Mouse (Mus musculus): Measurements from ENCODE around the gene Grtp1.
A peak's percentile ranks its signal among the peaks of the same experiment; 100 is the strongest.

Grtp1 gene

GRCm38 (mm10) chr8:13174305-13174704, 26.1 kb downstream of the Grtp1 start:
- no peak for DNase-seq (ENCODE audit: low spot score in 2 of 2)

- no peak for DNase-seq (ENCODE audit: low spot score in 2 of 2)
Observed at GRCm38 (mm10) chr8:13170510-13170909, 29.9 kb downstream of the Grtp1 start.

- no peak for DNase-seq (ENCODE audit: low spot score in 2 of 2)
Observed at GRCm38 (mm10) chr8:13164361-13164760, 36.1 kb downstream of the Grtp1 start.

- no peak for DNase-seq (ENCODE audit: low spot score in 2 of 2)
Observed at GRCm38 (mm10) chr8:13163563-13163962, 36.9 kb downstream of the Grtp1 start.

- no peak for DNase-seq (ENCODE audit: low spot score in 2 of 2)
Observed at GRCm38 (mm10) chr8:13162098-13162497, 38.3 kb downstream of the Grtp1 start.

- no peak for DNase-seq (ENCODE audit: low spot score in 2 of 2)
Observed at GRCm38 (mm10) chr8:13160691-13161090, 39.7 kb downstream of the Grtp1 start.

GRCm38 (mm10) chr8:13159377-13159881, 41.0 kb downstream of the Grtp1 start:
- peak in 1 of 2 experiments; percentile 19 for DNase-seq (ENCODE audit: low spot score in 2 of 2)

- DNase-seq (ENCODE audit: low spot score in 2 of 2), result peak; percentile 97 to 99
Observed at GRCm38 (mm10) chr8:13158718-13159376, 41.6 kb downstream of the Grtp1 start, which contains the start of gene Lamp1. Gene Lamp1, plus strand, starts transcription at chr8:13159161.

- DNase-seq (ENCODE audit: low spot score in 2 of 2), result peak; percentile 24 to 66
Observed at GRCm38 (mm10) chr8:13156327-13157097, 43.9 kb downstream of the Grtp1 start.

- DNase-seq (ENCODE audit: low spot score in 2 of 2), result no peak
Observed at GRCm38 (mm10) chr8:13155358-13155757, 45.1 kb downstream of the Grtp1 start.

- no peak for DNase-seq (ENCODE audit: low spot score in 2 of 2)
Observed at GRCm38 (mm10) chr8:13154099-13154498, 46.3 kb downstream of the Grtp1 start.

GRCm38 (mm10) chr8:13150929-13151328, 49.5 kb downstream of the Grtp1 start:
- no peak for DNase-seq (ENCODE audit: low spot score in 2 of 2)

GRCm38 (mm10) chr8:13149866-13150265, 50.6 kb downstream of the Grtp1 start:
- DNase-seq (ENCODE audit: low spot score in 2 of 2), result no peak

- DNase-seq (ENCODE audit: low spot score in 2 of 2), result no peak
Observed at GRCm38 (mm10) chr8:13149287-13149686, 51.1 kb downstream of the Grtp1 start.

- DNase-seq (ENCODE audit: low spot score in 2 of 2), result no peak
Observed at GRCm38 (mm10) chr8:13148476-13148875, 51.9 kb downstream of the Grtp1 start.

- no peak for DNase-seq (ENCODE audit: low spot score in 2 of 2)
Observed at GRCm38 (mm10) chr8:13141681-13142080, 58.7 kb downstream of the Grtp1 start.

GRCm38 (mm10) chr8:13139641-13140182, 60.7 kb downstream of the Grtp1 start:
- DNase-seq (ENCODE audit: low spot score in 2 of 2), result no peak

GRCm38 (mm10) chr8:13132220-13132619, 68.2 kb downstream of the Grtp1 start:
- peak; percentile 57 to 66 for DNase-seq (ENCODE audit: low spot score in 2 of 2)

GRCm38 (mm10) chr8:13124897-13125296, 75.5 kb downstream of the Grtp1 start:
- no peak for DNase-seq (ENCODE audit: low spot score in 2 of 2)

- no peak for DNase-seq (ENCODE audit: low spot score in 2 of 2)
Observed at GRCm38 (mm10) chr8:13122887-13123421, 77.5 kb downstream of the Grtp1 start.

All from frontal cortex, postnatal 36 days (tissue).